Mouse (Mus musculus): ENCODE measurements around the gene Fbxl20. TPM values are rescaled to one million over a fixed set of nuclear protein-coding genes. Genes with fewer than 3 reads are reported as not detected.

The Fbxl20 gene
- total and polyA plus RNA-seq, 2 experiments, result 12.3 to 15.1 TPM

GRCm38 (mm10) chr11:98142545-98142944 is 7.7 kb downstream of the Fbxl20 start:
- 88% methylated on average over 2 of the region's 2 CpGs for WGBS
- Histone ChIP-seq H3K27ac (replicated peaks; ENCODE audit: insufficient read depth, low read depth, low read length) (no peak overlapping the region), H3K36me3 (ENCODE audit: control insufficient read depth, insufficient read depth, low read length) (no peaks in the 10 kb centered on the region), H3K79me2 (ENCODE audit: control insufficient read depth, insufficient read depth, low read length) (peaks cover 58% of the 10 kb centered on the region), H3K4me3 (ENCODE audit: insufficient read depth, low read depth, low read length) (no peak overlapping the region), H3K27me3 (ENCODE audit: control insufficient read depth, insufficient read depth, low read length) (no peaks in the 10 kb centered on the region), H3K4me1 (ENCODE audit: control insufficient read depth, insufficient read depth, low read length) (peaks cover 11% of the 10 kb centered on the region), H3K9ac (ENCODE audit: low read depth, low read length) (no peak overlapping the region)
- no peak for DNase-seq (ENCODE audit: extremely low read depth, low read depth, low spot score)
- TF ChIP-seq CTCF (IDR thresholded peaks at IDR 0.05; ENCODE audit: low read depth, low read length) (no peak), POLR2A (IDR thresholded peaks at IDR 0.05; ENCODE audit: extremely low read depth, insufficient read depth, low read length) (no peak)

DNA sequence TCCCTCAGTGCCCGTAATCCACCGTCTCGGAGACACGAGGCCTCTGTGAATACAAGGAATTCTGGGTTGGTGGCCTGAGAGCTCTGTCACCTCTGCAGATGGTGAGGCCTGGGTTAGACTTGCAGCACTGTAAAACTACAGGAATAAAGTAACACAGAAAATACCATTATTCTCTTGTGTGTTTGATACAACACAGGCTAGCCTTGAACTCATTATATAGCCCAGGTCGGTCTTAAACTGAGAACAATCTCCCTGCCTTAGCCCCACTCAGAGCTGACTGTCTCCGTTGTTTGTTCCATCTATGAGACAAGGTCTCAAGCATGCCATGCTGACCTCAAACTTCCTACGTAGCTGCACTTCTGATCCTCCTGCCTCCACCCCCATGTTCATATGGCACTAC is 11.3 kb downstream of the Fbxl20 start:
- no peak overlapping the region for H3K9ac ChIP-seq (ENCODE audit: low read depth, low read length)
- H3K27ac ChIP-seq (replicated peaks; ENCODE audit: insufficient read depth, low read depth, low read length), result no peak overlapping the region
- no peak for DNase-seq (ENCODE audit: extremely low read depth, low read depth, low spot score)
- peaks cover 48% of the 10 kb centered on the region for H3K79me2 ChIP-seq (ENCODE audit: control insufficient read depth, insufficient read depth, low read length)
- no peaks in the 10 kb centered on the region for H3K27me3 ChIP-seq (ENCODE audit: control insufficient read depth, insufficient read depth, low read length)
- H3K4me3 ChIP-seq (ENCODE audit: insufficient read depth, low read depth, low read length), result no peak overlapping the region
- no peak for TF ChIP-seq CTCF (IDR thresholded peaks at IDR 0.05; ENCODE audit: low read depth, low read length)
- no peak for TF ChIP-seq POLR2A (IDR thresholded peaks at IDR 0.05; ENCODE audit: extremely low read depth, insufficient read depth, low read length)
- no peaks in the 10 kb centered on the region for H3K4me1 ChIP-seq (ENCODE audit: control insufficient read depth, insufficient read depth, low read length)
- 91% methylated on average over 7 of the region's 7 CpGs for WGBS
- no peaks in the 10 kb centered on the region; the same call in 1 of the 2 replicates for H3K36me3 ChIP-seq (ENCODE audit: control insufficient read depth, insufficient read depth, low read length)

DNA sequence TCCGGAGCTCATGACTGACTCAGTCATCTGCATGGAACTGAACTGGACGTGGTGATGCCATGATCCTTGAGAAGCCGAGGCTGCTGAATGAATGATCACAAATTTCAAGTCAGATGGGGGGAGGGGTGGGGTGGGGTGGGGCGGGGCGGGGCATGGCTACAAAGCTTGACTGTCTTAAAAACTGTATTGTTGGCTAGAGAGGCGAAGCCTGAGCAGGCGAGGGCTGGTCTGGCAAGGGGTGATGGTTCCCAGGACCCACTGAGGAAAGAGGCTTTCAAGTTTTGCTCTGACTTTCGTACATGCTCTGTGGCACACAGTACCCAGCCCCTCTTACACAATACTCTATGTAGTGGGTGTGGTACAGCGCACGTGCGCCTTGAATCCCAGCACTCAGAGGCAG is 12.4 kb downstream of the Fbxl20 start:
- Histone ChIP-seq H3K9ac (ENCODE audit: low read depth, low read length) (no peak overlapping the region), H3K4me3 (ENCODE audit: insufficient read depth, low read depth, low read length) (no peak overlapping the region), H3K36me3 (ENCODE audit: control insufficient read depth, insufficient read depth, low read length) (no peaks in the 10 kb centered on the region; the same call in 1 of the 2 replicates), H3K4me1 (ENCODE audit: control insufficient read depth, insufficient read depth, low read length) (no peaks in the 10 kb centered on the region), H3K79me2 (ENCODE audit: control insufficient read depth, insufficient read depth, low read length) (peaks cover 49% of the 10 kb centered on the region), H3K27me3 (ENCODE audit: control insufficient read depth, insufficient read depth, low read length) (no peaks in the 10 kb centered on the region), H3K27ac (replicated peaks; ENCODE audit: insufficient read depth, low read depth, low read length) (no peak overlapping the region)
- WGBS, result 93% methylated on average over 11 of the region's 11 CpGs
- no peak for DNase-seq (ENCODE audit: extremely low read depth, low read depth, low spot score)
- no peak for TF ChIP-seq CTCF (IDR thresholded peaks at IDR 0.05; ENCODE audit: low read depth, low read length)
- TF ChIP-seq POLR2A (IDR thresholded peaks at IDR 0.05; ENCODE audit: extremely low read depth, insufficient read depth, low read length), result no peak

GRCm38 (mm10) chr11:98134951-98135350 is 15.3 kb downstream of the Fbxl20 start:
- H3K4me1 ChIP-seq (ENCODE audit: control insufficient read depth, insufficient read depth, low read length), result no peaks in the 10 kb centered on the region
- peaks cover 31% of the 10 kb centered on the region for H3K79me2 ChIP-seq (ENCODE audit: control insufficient read depth, insufficient read depth, low read length)
- H3K27me3 ChIP-seq (ENCODE audit: control insufficient read depth, insufficient read depth, low read length), result no peaks in the 10 kb centered on the region
- no peak overlapping the region for H3K27ac ChIP-seq (replicated peaks; ENCODE audit: insufficient read depth, low read depth, low read length)
- 15% methylated on average over 4 of the region's 4 CpGs for WGBS
- no peak overlapping the region for H3K9ac ChIP-seq (ENCODE audit: low read depth, low read length)
- H3K4me3 ChIP-seq (ENCODE audit: insufficient read depth, low read depth, low read length), result no peak overlapping the region
- peak; percentile 62 for DNase-seq (ENCODE audit: extremely low read depth, low read depth, low spot score)
- no peaks in the 10 kb centered on the region; the same call in 1 of the 2 replicates for H3K36me3 ChIP-seq (ENCODE audit: control insufficient read depth, insufficient read depth, low read length)
- no peak for TF ChIP-seq POLR2A (IDR thresholded peaks at IDR 0.05; ENCODE audit: extremely low read depth, insufficient read depth, low read length)
- no peak for TF ChIP-seq CTCF (IDR thresholded peaks at IDR 0.05; ENCODE audit: low read depth, low read length)

- H3K9ac ChIP-seq (ENCODE audit: low read depth, low read length), result no peak overlapping the region
- H3K27me3 ChIP-seq (ENCODE audit: control insufficient read depth, insufficient read depth, low read length), result no peaks in the 10 kb centered on the region
- H3K36me3 ChIP-seq (ENCODE audit: control insufficient read depth, insufficient read depth, low read length), result peaks cover 14% of the 10 kb centered on the region
- TF ChIP-seq POLR2A (IDR thresholded peaks at IDR 0.05; ENCODE audit: extremely low read depth, insufficient read depth, low read length), result no peak
- TF ChIP-seq CTCF (IDR thresholded peaks at IDR 0.05; ENCODE audit: low read depth, low read length), result no peak
- DNase-seq (ENCODE audit: extremely low read depth, low read depth, low spot score), result no peak
- WGBS, result 90% methylated on average over 5 of the region's 5 CpGs
- H3K4me3 ChIP-seq (ENCODE audit: insufficient read depth, low read depth, low read length), result no peak overlapping the region
- H3K4me1 ChIP-seq (ENCODE audit: control insufficient read depth, insufficient read depth, low read length), result no peaks in the 10 kb centered on the region
- no peak overlapping the region for H3K27ac ChIP-seq (replicated peaks; ENCODE audit: insufficient read depth, low read depth, low read length)
- H3K79me2 ChIP-seq (ENCODE audit: control insufficient read depth, insufficient read depth, low read length), result peaks cover 6% of the 10 kb centered on the region; the same call in 1 of the 2 replicates
Observed at GRCm38 (mm10) chr11:98123424-98123823, 26.8 kb downstream of the Fbxl20 start.

DNA sequence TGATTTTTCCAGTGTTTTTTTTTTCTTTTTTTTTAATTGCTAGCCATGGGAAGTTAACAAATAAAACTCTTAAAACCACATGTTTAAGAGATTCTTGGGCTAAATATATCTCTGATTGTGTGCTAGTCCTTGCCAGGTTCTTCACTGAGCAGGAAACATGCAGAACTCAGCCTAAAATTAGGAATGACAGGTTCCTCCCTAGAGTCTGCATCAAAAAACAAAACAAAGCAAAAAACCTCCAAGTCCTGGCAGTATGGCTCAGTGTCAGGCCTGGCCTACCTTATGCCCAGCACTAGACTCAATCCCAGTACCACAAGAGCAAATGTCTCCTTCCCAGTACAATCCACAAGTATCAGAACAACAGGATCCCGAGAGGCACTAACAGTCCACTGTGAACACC is 35.8 kb downstream of the Fbxl20 start:
- Histone ChIP-seq H3K9ac (ENCODE audit: low read depth, low read length) (no peak overlapping the region), H3K27me3 (ENCODE audit: control insufficient read depth, insufficient read depth, low read length) (no peaks in the 10 kb centered on the region), H3K27ac (replicated peaks; ENCODE audit: insufficient read depth, low read depth, low read length) (no peak overlapping the region), H3K4me3 (ENCODE audit: insufficient read depth, low read depth, low read length) (no peak overlapping the region), H3K79me2 (ENCODE audit: control insufficient read depth, insufficient read depth, low read length) (peaks cover 4% of the 10 kb centered on the region; the same call in 1 of the 2 replicates), H3K4me1 (ENCODE audit: control insufficient read depth, insufficient read depth, low read length) (no peaks in the 10 kb centered on the region), H3K36me3 (ENCODE audit: control insufficient read depth, insufficient read depth, low read length) (peaks cover 57% of the 10 kb centered on the region)
- no peak for DNase-seq (ENCODE audit: extremely low read depth, low read depth, low spot score)
- 93% methylated on average over 1 of the region's 1 CpGs for WGBS
- TF ChIP-seq POLR2A (IDR thresholded peaks at IDR 0.05; ENCODE audit: extremely low read depth, insufficient read depth, low read length) (no peak), CTCF (IDR thresholded peaks at IDR 0.05; ENCODE audit: low read depth, low read length) (no peak)
